Mouse (Mus musculus) midbrain, embryonic 11.5 days (tissue): ENCODE data around the gene Tsc22d1. TPM values are rescaled to one million over a fixed set of nuclear protein-coding genes. Genes with fewer than 3 reads are reported as not detected.

Source experiments
- ATAC-seq: fragments of 200-750 bp; cut with Nextera tagmentation; 2 replicates; pipeline ENCODE4 v1.8.0; 2017; ENCODE audit warnings: moderate TSS enrichment, moderate library complexity; ENCODE audit not compliant: low FRiP score
- DNase-seq: peaks from one replicate; pipeline ENCODE4 v3.0.0; 2015; ENCODE audit warnings: low spot score; ENCODE audit errors: missing footprints
- H3K27ac ChIP-seq: fragments of 300-500 bp; sonication (generic); 2 replicates; pipeline ENCODE4 v1.5.1; 2014; ENCODE audit warnings: low read depth, low read length
- H3K27me3 ChIP-seq: fragments of 300-500 bp; sonication (generic); 2 replicates; pipeline ENCODE4 v1.6.1; 2014; ENCODE audit warnings: mild to moderate bottlenecking, low read length, moderate library complexity, mixed read lengths; ENCODE audit not compliant: control insufficient read depth, insufficient read depth
- H3K36me3 ChIP-seq: fragments of 300-500 bp; sonication (generic); 2 replicates; pipeline ENCODE4 v1.6.1; 2014; ENCODE audit warnings: mild to moderate bottlenecking, low read length, moderate library complexity, mixed read lengths; ENCODE audit not compliant: control insufficient read depth, insufficient read depth
- H3K4me1 ChIP-seq: fragments of 300-500 bp; sonication (generic); 2 replicates; pipeline ENCODE4 v1.6.1; 2014; ENCODE audit warnings: low read length; ENCODE audit not compliant: control insufficient read depth, insufficient read depth
- H3K4me2 ChIP-seq: fragments of 300-500 bp; sonication (generic); 2 replicates; pipeline ENCODE4 v1.6.1; 2014; ENCODE audit warnings: mild to moderate bottlenecking, moderate library complexity
- H3K4me3 ChIP-seq: fragments of 300-500 bp; sonication (generic); 2 replicates; pipeline ENCODE4 v1.5.1; 2014; ENCODE audit warnings: low read depth, low read length
- H3K9ac ChIP-seq: fragments of 300-500 bp; sonication (generic); 2 replicates; pipeline ENCODE4 v1.6.1; 2014; ENCODE audit warnings: low read length
- H3K9me3 ChIP-seq: fragments of 300-500 bp; sonication (generic); 2 replicates; pipeline ENCODE4 v1.6.1; 2016; ENCODE audit warnings: low read length; ENCODE audit not compliant: control insufficient read depth
- WGBS: fragments of 180-500 bp; shearing (Covaris S2); extraction: QIAGEN DNeasy Blood & Tissue Kit; methylation state at CpG from one replicate; pipeline ENCODE4 v1.1.7; 2014; 5-methylcytosine and 5-hydroxymethylcytosine counted together
- polyA plus RNA-seq: library from polyadenylated mRNA; unstranded; fragments of >200 nt; fragmentation: Nextera tagmentation; extraction: Ambion mirVana; gene quantifications from 2 replicates; pipeline ENCODE4 v1.2.1, GENCODE M21; 2014

Gene Tsc22d1
- polyA plus RNA-seq, 1 experiment from 2014 or later, result 495 TPM

- Histone ChIP-seq H3K27me3 (no peaks in the 10 kb centered on the region), H3K4me3 (no peak overlapping the region), H3K36me3 (no peaks in the 10 kb centered on the region), H3K9me3 (no peaks in the 10 kb centered on the region), H3K27ac (peak overlapping the region; percentile 33; the same call in 1 of the 2 replicates), H3K4me1 (peaks cover 24% of the 10 kb centered on the region), H3K4me2 (peak overlapping the region; percentile 12), H3K9ac (no peak overlapping the region; the same call in 1 of the 2 replicates)
- WGBS, result 7% methylated on average over 11 of the region's 11 CpGs
- ATAC-seq, result peak; percentile 80
- peak; percentile 96 for DNase-seq
Observed at GRCm38 (mm10) chr14:76513395-76514049, 98.8 kb downstream of the Tsc22d1 start.

- H3K4me3 ChIP-seq, result no peak overlapping the region
- WGBS, result 26% methylated on average over 6 of the region's 6 CpGs
- H3K4me2 ChIP-seq, result peak overlapping the region; percentile 12
- H3K27me3 ChIP-seq, result no peaks in the 10 kb centered on the region
- no peaks in the 10 kb centered on the region for H3K9me3 ChIP-seq
- no peaks in the 10 kb centered on the region for H3K36me3 ChIP-seq
- ATAC-seq, result no peak
- DNase-seq, result no peak
- peaks cover 24% of the 10 kb centered on the region for H3K4me1 ChIP-seq
- H3K27ac ChIP-seq, result no peak overlapping the region
- no peak overlapping the region for H3K9ac ChIP-seq
Observed at GRCm38 (mm10) chr14:76514050-76514585, 99.4 kb downstream of the Tsc22d1 start.

GRCm38 (mm10) chr14:76515620-76516019, 100.9 kb downstream of the Tsc22d1 start:
- DNase-seq, result no peak
- Histone ChIP-seq H3K4me2 (no peak overlapping the region), H3K4me1 (peaks cover 26% of the 10 kb centered on the region), H3K36me3 (no peaks in the 10 kb centered on the region), H3K27ac (no peak overlapping the region), H3K9ac (no peak overlapping the region), H3K27me3 (no peaks in the 10 kb centered on the region), H3K9me3 (no peaks in the 10 kb centered on the region), H3K4me3 (no peak overlapping the region)
- 56% methylated on average over 7 of the region's 7 CpGs for WGBS
- no peak for ATAC-seq

GRCm38 (mm10) chr14:76518217-76518616, 103.5 kb downstream of the Tsc22d1 start:
- H3K4me3 ChIP-seq, result no peak overlapping the region
- H3K4me2 ChIP-seq, result no peak overlapping the region
- H3K27ac ChIP-seq, result no peak overlapping the region
- H3K36me3 ChIP-seq, result no peaks in the 10 kb centered on the region
- H3K27me3 ChIP-seq, result no peaks in the 10 kb centered on the region
- WGBS, result 83% methylated on average over 5 of the region's 5 CpGs
- no peak for DNase-seq
- no peak overlapping the region for H3K9ac ChIP-seq
- H3K4me1 ChIP-seq, result peaks cover 23% of the 10 kb centered on the region
- H3K9me3 ChIP-seq, result no peaks in the 10 kb centered on the region
- ATAC-seq, result no peak

- DNase-seq (no peak), ATAC-seq (no peak)
- no peaks in the 10 kb centered on the region for H3K9me3 ChIP-seq
- 25% methylated on average over 4 of the region's 4 CpGs for whole genome bisulfite sequencing
- H3K4me2 ChIP-seq, result no peak overlapping the region
- H3K9ac ChIP-seq, result no peak overlapping the region
- peaks cover 13% of the 10 kb centered on the region for H3K4me1 ChIP-seq
- no peak overlapping the region for H3K27ac ChIP-seq
- H3K4me3 ChIP-seq, result no peak overlapping the region
- H3K36me3 ChIP-seq, result no peaks in the 10 kb centered on the region
- H3K27me3 ChIP-seq, result no peaks in the 10 kb centered on the region
Observed at GRCm38 (mm10) chr14:76520606-76521005, 105.8 kb downstream of the Tsc22d1 start.

- Histone ChIP-seq H3K9me3 (no peaks in the 10 kb centered on the region), H3K9ac (no peak overlapping the region), H3K4me3 (no peak overlapping the region), H3K27ac (no peak overlapping the region), H3K4me2 (no peak overlapping the region), H3K4me1 (peaks cover 6% of the 10 kb centered on the region), H3K27me3 (no peaks in the 10 kb centered on the region), H3K36me3 (no peaks in the 10 kb centered on the region)
- ATAC-seq (no peak), DNase-seq (no peak)
- 90% methylated on average over 3 of the region's 3 CpGs for WGBS
Observed at GRCm38 (mm10) chr14:76521308-76521707, 106.5 kb downstream of the Tsc22d1 start.

- Histone ChIP-seq H3K4me2 (no peak overlapping the region), H3K4me3 (no peak overlapping the region), H3K9me3 (no peaks in the 10 kb centered on the region), H3K9ac (no peak overlapping the region), H3K36me3 (no peaks in the 10 kb centered on the region), H3K27ac (no peak overlapping the region), H3K27me3 (no peaks in the 10 kb centered on the region), H3K4me1 (peaks cover 6% of the 10 kb centered on the region)
- 77% methylated on average over 1 of the region's 1 CpGs for WGBS
- DNase-seq (no peak), ATAC-seq (no peak)
Observed at GRCm38 (mm10) chr14:76523344-76523743, 108.6 kb downstream of the Tsc22d1 start.

- Histone ChIP-seq H3K27me3 (no peaks in the 10 kb centered on the region), H3K27ac (no peak overlapping the region), H3K4me2 (no peak overlapping the region), H3K4me3 (no peak overlapping the region), H3K9me3 (no peaks in the 10 kb centered on the region), H3K9ac (no peak overlapping the region), H3K36me3 (no peaks in the 10 kb centered on the region), H3K4me1 (0 out of 2 replicates have a peak, but pooled peaks cover 2% of the 10 kb centered on the region)
- ATAC-seq (no peak), DNase-seq (no peak)
- WGBS, result 88% methylated on average over 6 of the region's 6 CpGs
Observed at GRCm38 (mm10) chr14:76526467-76526866, 111.7 kb downstream of the Tsc22d1 start.

GRCm38 (mm10) chr14:76527030-76527719, 112.4 kb downstream of the Tsc22d1 start:
- H3K36me3 ChIP-seq, result no peaks in the 10 kb centered on the region
- H3K9me3 ChIP-seq, result no peaks in the 10 kb centered on the region
- ATAC-seq, result no peak
- WGBS, result 93% methylated on average over 20 of the region's 20 CpGs
- DNase-seq, result no peak
- 0 out of 2 replicates have a peak, but pooled peaks cover 2% of the 10 kb centered on the region for H3K4me1 ChIP-seq
- H3K4me3 ChIP-seq, result no peak overlapping the region
- H3K9ac ChIP-seq, result no peak overlapping the region
- no peak overlapping the region for H3K4me2 ChIP-seq
- H3K27ac ChIP-seq, result no peak overlapping the region
- H3K27me3 ChIP-seq, result no peaks in the 10 kb centered on the region
